Mouse (Mus musculus): ENCODE data around the gene Aifm3.

Aifm3 gene

GRCm38 (mm10) chr16:17524156-17524555 is 34.7 kb downstream of the Aifm3 start:
- POLR2A ChIA-PET, result interaction anchor here in 1 of 4 experiments (1.6 to 5.0 kb wide), 2 partner anchors 10 to 16 kb away, joined by 4 to 25 read pairs; partner anchors contain the start of gene Lztr1
- CTCF ChIA-PET, result no interaction called here

GRCm38 (mm10) chr16:17525524-17525923 is 36.1 kb downstream of the Aifm3 start:
- ChIA-PET CTCF (interaction anchor here in 3 of 4 experiments (1.0 to 2.0 kb wide), 3 partner anchors 32 to 93 kb away, joined by 3 to 6 read pairs (median 3); no protein-coding TSS in a partner anchor), POLR2A (interaction anchor here in 2 of 4 experiments (0.7 to 5.0 kb wide), 8 partner anchors 12 to 171 kb away, joined by 3 to 25 read pairs (median 3); partner anchors contain the start of gene Lztr1 (in 1 of the 2))

DNA sequence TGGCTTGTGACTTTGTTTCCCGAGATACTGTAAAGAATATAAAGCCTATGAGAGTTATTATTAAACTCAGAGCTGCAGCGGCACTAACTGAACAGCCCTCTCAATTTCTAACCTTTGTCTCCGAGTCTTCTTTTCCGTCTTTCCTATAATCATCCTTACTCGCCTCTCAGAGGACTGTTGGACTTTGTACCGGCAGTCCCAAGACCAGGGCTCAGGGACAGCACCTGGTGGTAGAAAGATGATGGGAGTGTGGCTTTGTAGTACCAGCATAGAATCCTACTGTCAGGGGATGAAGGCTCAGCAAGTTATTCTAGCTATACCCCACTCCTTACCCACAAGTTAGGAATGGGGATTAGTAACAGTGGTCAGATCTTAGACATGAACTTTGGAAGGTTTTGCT is 36.8 kb downstream of the Aifm3 start:
- ChIA-PET POLR2A (interaction anchor here in 2 of 4 experiments (1.1 to 5.0 kb wide), 4 partner anchors 18 to 121 kb away, joined by 3 to 25 read pairs (median 4); partner anchors contain the start of gene Lztr1 (in 1 of the 2)), CTCF (interaction anchor here in 3 of 4 experiments (0.6 to 2.0 kb wide), 4 partner anchors 18 to 113 kb away, joined by 3 to 6 read pairs (median 3); partner anchors contain the start of gene Lztr1 (in 1 of the 3))

DNA sequence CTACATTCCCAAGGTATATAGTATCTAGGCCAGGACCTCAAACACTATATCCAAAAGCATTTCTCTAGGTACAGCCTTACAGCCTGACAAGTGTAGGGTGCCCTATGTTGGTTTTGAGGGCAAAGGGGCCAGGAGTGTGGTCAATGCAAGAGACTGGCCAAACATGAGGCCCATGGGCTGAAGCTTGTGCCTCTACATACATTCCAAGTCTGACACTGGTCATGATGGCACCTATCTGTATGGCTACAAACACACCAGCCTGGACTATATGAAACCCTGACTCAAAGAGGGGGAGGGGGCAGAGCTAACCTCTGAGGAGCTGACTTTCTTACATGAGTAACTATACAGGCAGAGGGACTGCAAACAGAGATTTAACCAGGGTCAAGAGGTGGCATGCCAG is 38.2 kb downstream of the Aifm3 start:
- ChIA-PET POLR2A (interaction anchor here in 3 of 4 experiments (0.6 to 5.0 kb wide), 13 partner anchors 9 to 406 kb away, joined by 3 to 25 read pairs (median 5); partner anchors contain the start of gene Lztr1 (in 3 of the 3)), CTCF (interaction anchor here in 1 of 4 experiments (0.7 kb wide), 1 partner anchor 122 kb away, joined by 3 read pairs; the partner anchor contains the start of gene Snap29)

DNA sequence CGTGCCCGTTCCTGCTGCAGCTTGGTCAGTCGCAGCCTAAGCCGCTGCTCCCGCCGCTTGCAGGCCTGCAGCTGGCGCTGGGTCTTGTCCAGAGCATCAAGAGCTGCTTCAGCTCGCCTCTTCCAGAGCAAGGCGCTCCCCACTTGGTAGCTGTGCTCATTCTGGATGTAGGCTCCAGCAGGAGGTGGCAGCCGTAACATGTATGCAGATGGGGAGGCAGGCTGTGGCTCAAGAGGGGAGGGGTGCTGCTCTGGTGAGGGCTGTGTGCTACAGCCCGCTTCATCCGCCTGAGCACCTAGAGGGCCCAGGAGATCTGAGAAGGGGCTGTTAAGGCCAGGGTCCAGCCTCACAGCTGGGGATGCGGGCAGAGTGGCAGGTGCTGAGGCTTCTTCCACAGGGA is 38.9 kb downstream of the Aifm3 start:
- CTCF ChIA-PET, result interaction anchor here in 1 of 4 experiments (0.7 kb wide), 1 partner anchor 123 kb away, joined by 3 read pairs; the partner anchor contains the start of gene Snap29
- POLR2A ChIA-PET, result interaction anchor here (0.7 to 5.0 kb wide), 14 partner anchors 10 to 54 kb away, joined by 3 to 25 read pairs (median 4); partner anchors contain the start of gene Lztr1 (in 3 of the 4)

GRCm38 (mm10) chr16:17529981-17530586 is 40.7 kb downstream of the Aifm3 start:
- POLR2A ChIA-PET, result interaction anchor here (0.5 to 3.5 kb wide), 58 partner anchors 8 to 362 kb away, joined by 3 to 37 read pairs (median 4); partner anchors contain the start of genes Lrrc74b (in 3 of the 4), Crkl (in 2 of the 4), Lztr1 (in 2 of the 4) and P2rx6 (in 2 of the 4)

DNA sequence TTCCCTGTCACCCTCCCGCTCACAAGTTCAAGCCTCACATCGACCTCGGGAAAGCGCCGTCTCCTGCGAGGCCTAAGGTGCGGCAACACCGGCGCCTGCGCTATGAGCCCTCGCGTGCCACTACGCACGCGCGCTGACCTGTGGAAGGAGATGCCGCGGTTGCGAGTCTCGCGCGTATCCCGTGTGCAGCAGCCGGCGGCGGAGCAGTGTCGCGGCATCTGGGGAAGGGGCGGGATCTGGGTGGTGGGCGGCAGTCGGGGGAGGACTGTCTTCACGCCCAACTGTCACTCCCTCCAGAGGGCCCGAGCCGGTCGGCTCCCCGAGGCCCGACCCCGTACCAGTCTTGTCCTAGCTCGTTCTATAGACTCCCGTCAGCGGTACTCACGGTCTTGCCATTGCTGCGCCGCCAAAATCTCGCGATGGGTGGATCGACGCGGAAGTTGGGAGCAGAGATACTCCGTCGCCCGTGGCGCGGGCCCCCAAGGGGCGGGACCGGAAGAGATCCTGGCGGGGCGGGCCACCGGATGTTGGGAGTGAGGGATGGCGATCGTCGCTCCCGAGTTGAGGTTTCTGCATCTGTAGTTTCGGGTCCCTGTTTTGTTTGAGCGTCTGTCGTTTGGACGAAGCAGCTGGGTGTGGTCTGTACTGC is 41.4 kb downstream of the Aifm3 start, which contains the start of gene Thap7:
TSS of gene Thap7 (minus strand) at position 497 of the 649 bp plus-strand sequence.
- POLR2A ChIA-PET, result interaction anchor here (0.6 to 3.5 kb wide), 53 partner anchors 9 to 361 kb away, joined by 3 to 37 read pairs (median 4); partner anchors contain the start of genes Lrrc74b (in 3 of the 4), Lztr1 (in 2 of the 4), P2rx6 (in 2 of the 4) and Smpd4 (in 2 of the 4)
- CTCF ChIA-PET, result interaction anchor here in 3 of 4 experiments (0.8 to 1.4 kb wide), 4 partner anchors 27 to 321 kb away, joined by 3 to 4 read pairs (median 3); no protein-coding TSS in a partner anchor

More at GRCm38 (mm10) chr16:17529981-17530586, 40.7 kb downstream of the Aifm3 start:
- CTCF ChIA-PET, result interaction anchor here in 3 of 4 experiments (0.8 to 1.4 kb wide), 5 partner anchors 28 to 321 kb away, joined by 3 to 4 read pairs (median 3); no protein-coding TSS in a partner anchor

- ChIA-PET CTCF (interaction anchor here in 2 of 4 experiments (0.6 to 1.7 kb wide), 10 partner anchors 12 to 207 kb away, joined by 3 to 8 read pairs (median 3); no protein-coding TSS in a partner anchor), POLR2A (interaction anchor here in 3 of 4 experiments (0.6 to 3.5 kb wide), 18 partner anchors 9 to 1574 kb away, joined by 3 to 15 read pairs (median 5); partner anchors contain the start of genes Lrrc74b (in 3 of the 3), Crkl (in 2 of the 3), Lztr1 (in 2 of the 3) and Gm20518 (in 1 of the 3))
Measured at GRCm38 (mm10) chr16:17532271-17532670, 42.9 kb downstream of the Aifm3 start.

- ChIA-PET CTCF (interaction anchor here in 2 of 4 experiments (0.6 to 1.7 kb wide), 10 partner anchors 12 to 208 kb away, joined by 3 to 8 read pairs (median 3); no protein-coding TSS in a partner anchor), POLR2A (interaction anchor here in 3 of 4 experiments (0.9 to 3.5 kb wide), 19 partner anchors 8 to 359 kb away, joined by 3 to 15 read pairs (median 5); partner anchors contain the start of genes Lrrc74b (in 3 of the 3), Crkl (in 2 of the 3), Lztr1 (in 2 of the 3) and Gm20518 (in 1 of the 3))
Measured at GRCm38 (mm10) chr16:17532676-17533329, 43.4 kb downstream of the Aifm3 start.

- POLR2A ChIA-PET, result interaction anchor here in 1 of 4 experiments (0.8 kb wide), 1 partner anchor 17 kb away, joined by 3 read pairs; no protein-coding TSS in a partner anchor
Measured at GRCm38 (mm10) chr16:17536584-17536983, 47.2 kb downstream of the Aifm3 start.

GRCm38 (mm10) chr16:17542632-17543031 is 53.2 kb downstream of the Aifm3 start:
- POLR2A ChIA-PET, result no interaction called here

More at GRCm38 (mm10) chr16:17536584-17536983, 47.2 kb downstream of the Aifm3 start:
- CTCF ChIA-PET, result interaction anchor here in 1 of 4 experiments (0.6 kb wide), 1 partner anchor 104 kb away, joined by 3 read pairs; no protein-coding TSS in a partner anchor

DNA sequence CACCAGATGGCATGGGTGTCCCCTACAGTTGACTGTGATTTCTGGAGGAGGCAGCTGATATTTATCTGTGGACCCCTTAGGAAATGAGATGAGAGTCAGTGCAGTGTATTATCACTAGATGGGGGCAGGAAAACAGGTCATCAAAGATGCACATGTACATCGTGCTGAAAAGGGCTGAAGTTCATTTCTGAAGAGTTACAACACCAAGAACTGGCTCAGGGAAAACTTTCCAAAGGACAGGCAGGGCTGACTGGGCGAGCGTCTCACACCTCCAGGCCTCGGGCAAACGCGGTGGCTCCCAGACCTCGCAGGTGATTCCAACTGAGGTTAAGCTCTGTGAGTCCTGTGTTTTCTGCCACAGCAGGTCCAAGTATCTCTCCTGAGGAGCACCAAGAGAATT is 63.4 kb downstream of the Aifm3 start:
- POLR2A ChIA-PET, result interaction anchor here in 2 of 4 experiments (0.9 to 2.2 kb wide), 5 partner anchors 8 to 66 kb away, joined by 3 to 17 read pairs (median 6); partner anchors contain the start of genes P2rx6 (in 2 of the 2), Lrrc74b (in 1 of the 2) and Smpd4 (in 1 of the 2)
- CTCF ChIA-PET, result no interaction called here

More at GRCm38 (mm10) chr16:17542632-17543031, 53.2 kb downstream of the Aifm3 start:
- CTCF ChIA-PET, result interaction anchor here in 1 of 4 experiments (0.6 kb wide), 1 partner anchor 95 kb away, joined by 5 read pairs; no protein-coding TSS in a partner anchor

DNA sequence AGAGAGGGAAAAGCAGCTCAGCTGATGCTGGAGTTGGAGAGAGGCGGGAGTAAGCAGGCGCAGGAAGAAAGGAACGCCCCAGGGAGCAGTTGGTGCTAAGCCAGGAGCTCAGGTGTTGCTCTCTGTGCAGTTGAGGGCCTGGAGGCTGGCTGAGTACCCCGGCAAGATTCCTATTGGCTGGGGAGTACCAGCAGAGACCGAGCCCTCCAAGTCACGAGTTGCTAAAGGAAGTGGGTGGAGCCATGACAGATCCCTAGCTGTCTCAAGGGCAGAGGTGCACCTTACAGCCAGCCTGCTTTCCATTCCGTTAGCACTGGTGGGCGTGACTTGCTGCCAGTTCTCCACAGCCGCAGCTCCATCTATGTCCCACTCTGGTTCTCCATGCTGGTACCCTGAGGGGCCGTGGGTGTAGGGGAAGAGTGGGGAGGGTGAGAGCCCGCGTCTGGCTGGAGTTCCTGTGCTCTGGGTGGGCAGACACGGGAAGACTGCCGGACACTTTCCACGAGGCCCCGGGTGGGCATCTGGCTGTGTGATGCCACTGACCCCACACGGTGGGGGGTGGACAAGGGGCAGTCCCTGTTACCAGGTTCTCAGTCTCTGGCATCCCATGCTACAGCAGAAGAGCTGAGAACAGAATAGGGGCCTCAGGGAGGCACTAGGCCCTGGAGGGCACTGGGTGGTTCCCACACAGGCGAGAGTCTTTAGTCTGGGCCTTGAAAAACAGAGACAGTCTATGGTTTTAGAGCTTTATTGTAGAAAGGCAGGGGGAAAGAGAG is 64.7 kb downstream of the Aifm3 start:
- ChIA-PET POLR2A (interaction anchor here (0.5 to 3.6 kb wide), 69 partner anchors 8 to 430 kb away, joined by 3 to 29 read pairs (median 4); partner anchors contain the start of genes Thap7 (in 3 of the 4), Crkl (in 2 of the 4), Rimbp3 (in 2 of the 4) and Sdf2l1 (in 2 of the 4)), CTCF (interaction anchor here in 3 of 4 experiments (0.6 to 2.9 kb wide), 23 partner anchors 8 to 651 kb away, joined by 3 to 13 read pairs (median 4); partner anchors contain the start of genes Dgcr6 (in 1 of the 3), P2rx6 (in 1 of the 3) and Rimbp3 (in 1 of the 3))

GRCm38 (mm10) chr16:17554702-17555101 is 65.3 kb downstream of the Aifm3 start:
- POLR2A ChIA-PET, result interaction anchor here (0.6 to 3.6 kb wide), 42 partner anchors 9 to 431 kb away, joined by 3 to 29 read pairs (median 4); partner anchors contain the start of genes Smpd4 (in 2 of the 4), Thap7 (in 2 of the 4), Ccdc74a (in 1 of the 4) and Crkl (in 1 of the 4)
- CTCF ChIA-PET, result interaction anchor here in 2 of 4 experiments (0.7 to 2.9 kb wide), 13 partner anchors 9 to 481 kb away, joined by 3 to 13 read pairs (median 4); no protein-coding TSS in a partner anchor

DNA sequence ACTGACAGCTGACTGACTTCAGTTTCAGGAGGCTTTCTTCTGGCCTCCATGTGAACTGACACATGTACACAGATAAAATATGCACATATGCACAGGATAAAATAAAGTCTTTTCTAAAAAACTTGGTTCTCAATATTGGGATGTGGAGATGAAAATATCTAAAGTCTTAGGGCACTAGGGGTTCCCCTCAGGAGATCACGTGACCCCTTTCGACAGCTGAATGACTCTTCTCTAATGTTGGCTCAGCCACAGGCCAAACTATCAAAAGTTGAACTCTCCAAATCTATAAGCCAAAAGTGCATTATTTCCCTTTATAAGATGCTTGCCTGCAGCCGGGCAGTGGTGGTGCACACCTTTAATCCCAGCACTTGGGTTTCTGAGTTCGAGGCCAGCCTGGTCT is 66.8 kb downstream of the Aifm3 start:
- POLR2A ChIA-PET, result interaction anchor here in 2 of 4 experiments (2.9 to 3.6 kb wide), 2 partner anchors 8 to 26 kb away, joined by 11 to 20 read pairs; partner anchors contain the start of gene Thap7 (in 1 of the 2)
- CTCF ChIA-PET, result interaction anchor here in 2 of 4 experiments (1.1 to 2.9 kb wide), 3 partner anchors 28 to 67 kb away, joined by 3 to 13 read pairs (median 11); partner anchors contain the start of gene Aifm3 (in 1 of the 2)
